Mouse (Mus musculus): ENCODE measurements around the gene Gid4.

DNA sequence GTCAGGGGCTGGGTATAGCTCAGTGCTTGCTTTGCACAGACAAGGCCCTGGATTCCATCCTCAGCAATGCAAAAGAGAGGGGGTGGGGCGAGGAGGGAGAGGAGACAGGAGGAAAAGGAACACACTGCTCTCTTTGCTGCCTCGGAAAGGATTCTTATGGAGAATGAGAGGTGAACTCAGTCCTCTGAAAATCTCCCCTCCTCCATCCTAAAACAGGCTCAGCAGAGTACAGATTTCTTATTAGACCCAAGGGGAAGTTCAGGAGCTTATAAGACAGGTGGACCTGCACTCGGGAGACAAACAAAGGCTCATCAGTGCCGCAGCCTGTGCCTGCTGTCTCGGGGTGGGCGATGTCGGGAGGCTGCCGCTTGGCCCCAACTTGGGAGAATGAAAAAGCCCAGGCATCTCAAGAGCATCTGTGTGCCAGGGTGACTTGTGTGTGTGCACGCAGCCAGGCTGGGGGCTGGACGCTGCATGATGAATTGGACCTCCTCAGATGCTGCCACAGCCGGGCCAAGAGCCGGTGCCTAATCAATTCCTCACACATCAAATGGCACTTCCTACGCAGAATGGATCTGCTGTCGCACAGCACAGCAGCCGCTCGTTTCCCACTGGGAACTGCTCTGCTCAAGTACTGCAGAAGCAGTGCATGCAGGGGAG lies 32.1 kb upstream of the Gid4 start:
- TF ChIP-seq CTCF (conservative IDR thresholded peaks at IDR 0.05; ENCODE audit: low read length) (no peak), POU5F1 (IDR thresholded peaks at IDR 0.05; ENCODE audit: borderline replicate concordance, low read length) (no peak)
